Mouse (Mus musculus) erythroblast, embryonic 14.5 days (primary cell): ENCODE data around the gene Dnajc7. TPM values are rescaled to one million over a fixed set of nuclear protein-coding genes. Genes with fewer than 3 reads are reported as not detected.
A peak's percentile ranks its signal among the peaks of the same experiment; 100 is the strongest.

Experiments
- H3K27me3 ChIP-seq: 2 replicates; pipeline ENCODE4 v1.6.1; 2012; ENCODE audit warnings: inconsistent platforms; ENCODE audit not compliant: control insufficient read depth
- H3K36me3 ChIP-seq: 2 replicates; pipeline ENCODE4 v1.6.1; 2012; ENCODE audit warnings: mild to moderate bottlenecking, inconsistent platforms; ENCODE audit not compliant: control insufficient read depth
- H3K4me1 ChIP-seq: 2 replicates; pipeline ENCODE4 v1.6.1; 2012; ENCODE audit warnings: inconsistent platforms; ENCODE audit not compliant: control insufficient read depth
- H3K4me3 ChIP-seq: replicated peaks from 2 replicates; pipeline ENCODE3; 2012; ENCODE audit warnings: moderate library complexity, mild to moderate bottlenecking, inconsistent platforms
- H3K9me3 ChIP-seq: 2 replicates; pipeline ENCODE4 v1.6.1; 2012; ENCODE audit warnings: low read length, inconsistent platforms, mixed read lengths; ENCODE audit not compliant: control insufficient read depth
- GATA1 ChIP-seq: IDR thresholded peaks from 2 replicates; pipeline ENCODE4 v1.6.1; 2012; ENCODE audit warnings: low read length, inconsistent platforms, mixed read lengths
- TAL1 ChIP-seq: IDR thresholded peaks from 3 replicates; pipeline ENCODE4 v1.6.1; 2012; ENCODE audit warnings: low read length, inconsistent platforms, mixed read lengths
- polyA plus RNA-seq: library from polyadenylated mRNA; stranded (reverse); fragments of >175 nt; gene quantifications from 2 replicates; pipeline ENCODE4 v1.2.3, GENCODE M21; 2012

The Dnajc7 gene
- polyA plus RNA-seq, 1 experiment, result 4.0 TPM

DNA sequence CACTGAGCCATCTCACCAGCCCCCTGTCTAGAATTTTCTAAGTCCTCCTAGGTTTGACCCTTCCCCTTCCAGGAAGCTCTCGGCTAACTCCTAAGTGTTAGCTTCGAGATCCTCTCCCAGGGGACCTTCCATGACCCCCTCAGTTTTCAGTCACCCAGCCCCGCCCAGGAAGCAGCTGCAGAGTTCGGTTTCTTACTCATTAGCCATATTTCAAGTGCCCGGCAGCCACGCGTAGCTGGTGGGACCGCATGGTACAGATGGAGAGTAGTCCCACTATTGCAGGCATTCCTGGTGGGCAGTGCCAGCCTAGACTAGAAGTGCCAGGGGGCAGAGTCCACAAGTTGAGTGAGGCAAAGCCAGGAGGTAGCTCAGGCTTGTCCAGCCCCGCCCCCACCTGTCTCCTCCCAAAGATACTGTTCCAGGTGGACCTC lies 52.1 kb downstream of the Dnajc7 start:
- Histone ChIP-seq H3K9me3 (peaks cover 2% of the 10 kb centered on the region; the same call in 1 of the 2 replicates), H3K4me1 (peaks cover 7% of the 10 kb centered on the region)
- no peak for TF ChIP-seq GATA1
- TF ChIP-seq TAL1, result no peak

DNA sequence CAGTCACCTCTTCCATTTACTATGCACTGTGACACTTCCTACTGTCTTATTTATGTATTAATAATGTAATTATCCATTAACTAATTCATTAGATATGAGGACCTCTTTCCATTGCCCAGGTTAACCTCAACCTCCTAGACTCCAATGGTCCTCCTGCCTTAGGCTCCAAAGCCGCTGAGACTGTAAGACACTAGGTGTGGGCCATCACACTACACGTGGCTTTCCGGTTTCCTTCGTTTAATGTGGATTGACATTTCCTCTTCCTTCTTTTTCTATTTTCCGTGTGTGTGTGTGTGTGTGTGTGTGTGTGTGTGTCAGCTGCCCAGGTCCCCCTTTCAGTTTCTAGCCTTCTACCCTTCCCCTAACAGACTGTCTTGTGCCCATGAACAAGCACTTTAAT lies 52.7 kb downstream of the Dnajc7 start:
- TF ChIP-seq GATA1, result no peak
- no peak for TF ChIP-seq TAL1
- Histone ChIP-seq H3K36me3 (no peaks in the 10 kb centered on the region), H3K4me3 (no peak overlapping the region), H3K9me3 (peaks cover 2% of the 10 kb centered on the region; the same call in 1 of the 2 replicates), H3K4me1 (peaks cover 7% of the 10 kb centered on the region), H3K27me3 (peaks cover 5% of the 10 kb centered on the region)

More for the DNA sequence above, 52.1 kb downstream of the Dnajc7 start:
- Histone ChIP-seq H3K27me3 (peaks cover 5% of the 10 kb centered on the region), H3K4me3 (no peak overlapping the region), H3K36me3 (no peaks in the 10 kb centered on the region)

DNA sequence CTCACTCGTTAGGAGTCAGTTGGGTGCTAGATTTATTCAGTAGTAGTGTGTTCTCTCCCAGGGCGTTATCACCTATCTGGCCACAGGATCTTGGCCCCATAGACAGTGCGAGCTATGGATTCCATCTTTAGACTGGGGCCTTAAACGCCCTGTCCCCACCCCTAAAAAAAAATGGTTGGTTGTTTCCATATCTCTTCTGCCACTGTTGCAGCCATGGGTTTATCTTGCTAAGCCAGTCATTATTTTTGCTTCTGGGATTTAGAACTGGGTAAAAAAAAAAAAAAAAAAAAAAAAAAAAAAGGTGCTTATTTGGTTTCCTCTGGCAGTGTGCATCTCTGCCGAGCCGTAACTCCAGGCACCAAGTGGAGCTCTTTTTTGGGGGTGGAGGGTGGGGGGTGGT lies 55.3 kb downstream of the Dnajc7 start:
- TF ChIP-seq GATA1, result no peak
- TF ChIP-seq TAL1, result no peak
- peaks cover 2% of the 10 kb centered on the region; the same call in 1 of the 2 replicates for H3K4me1 ChIP-seq
- H3K36me3 ChIP-seq, result no peaks in the 10 kb centered on the region

DNA sequence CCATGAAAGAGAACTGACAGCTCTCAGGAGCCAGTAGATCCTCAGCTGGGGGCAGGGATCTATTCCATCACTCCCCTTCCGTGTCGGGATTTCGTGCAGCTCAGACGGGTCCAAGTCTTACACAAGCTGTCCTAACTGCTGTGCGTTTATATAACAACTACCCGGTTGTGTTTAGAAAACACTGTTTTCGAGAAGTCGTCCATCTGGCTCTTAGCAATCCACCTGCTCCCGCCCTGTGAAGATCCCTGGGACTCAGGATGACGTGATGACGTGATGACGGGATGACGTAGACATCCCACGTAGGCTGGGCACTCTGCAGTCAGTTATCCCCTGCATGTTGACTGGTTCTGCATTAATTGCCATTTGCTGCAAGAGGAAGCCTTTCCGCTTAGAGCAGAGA lies 55.7 kb downstream of the Dnajc7 start:
- no peaks in the 10 kb centered on the region for H3K36me3 ChIP-seq
- TF ChIP-seq TAL1 (no peak), GATA1 (no peak)

More for the DNA sequence above, 55.3 kb downstream of the Dnajc7 start:
- no peaks in the 10 kb centered on the region for H3K27me3 ChIP-seq
- H3K4me3 ChIP-seq, result no peak overlapping the region
- peaks cover 2% of the 10 kb centered on the region; the same call in 1 of the 2 replicates for H3K9me3 ChIP-seq

DNA sequence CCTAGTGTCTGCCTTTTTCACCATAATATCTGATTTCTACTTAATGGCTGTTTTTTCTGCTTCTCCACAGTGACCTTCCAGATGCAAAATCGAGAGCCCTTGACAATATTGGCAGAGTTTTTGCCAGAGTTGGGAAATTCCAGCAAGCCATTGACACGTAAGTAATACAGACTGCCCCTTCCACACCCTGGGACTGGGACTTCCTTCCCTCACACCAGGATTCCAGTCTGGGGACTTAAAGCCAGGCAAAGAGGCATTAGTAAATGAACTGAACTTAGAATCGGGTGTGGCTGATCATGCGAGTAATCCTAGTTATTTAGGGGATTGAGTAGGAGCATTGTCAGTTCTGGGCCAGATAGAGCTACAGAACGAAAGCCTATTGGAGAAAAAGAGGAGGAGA lies 58.2 kb downstream of the Dnajc7 start:
- TF ChIP-seq TAL1, result no peak
- no peak for TF ChIP-seq GATA1
- H3K4me1 ChIP-seq, result peaks cover 2% of the 10 kb centered on the region; the same call in 1 of the 2 replicates
- peaks cover 2% of the 10 kb centered on the region; the same call in 1 of the 2 replicates for H3K9me3 ChIP-seq
- H3K36me3 ChIP-seq, result no peaks in the 10 kb centered on the region
- H3K4me3 ChIP-seq, result no peak overlapping the region
- H3K27me3 ChIP-seq, result no peaks in the 10 kb centered on the region

More for the DNA sequence above, 55.7 kb downstream of the Dnajc7 start:
- Histone ChIP-seq H3K4me1 (peaks cover 2% of the 10 kb centered on the region; the same call in 1 of the 2 replicates), H3K9me3 (peaks cover 2% of the 10 kb centered on the region; the same call in 1 of the 2 replicates), H3K4me3 (no peak overlapping the region), H3K27me3 (no peaks in the 10 kb centered on the region)

DNA sequence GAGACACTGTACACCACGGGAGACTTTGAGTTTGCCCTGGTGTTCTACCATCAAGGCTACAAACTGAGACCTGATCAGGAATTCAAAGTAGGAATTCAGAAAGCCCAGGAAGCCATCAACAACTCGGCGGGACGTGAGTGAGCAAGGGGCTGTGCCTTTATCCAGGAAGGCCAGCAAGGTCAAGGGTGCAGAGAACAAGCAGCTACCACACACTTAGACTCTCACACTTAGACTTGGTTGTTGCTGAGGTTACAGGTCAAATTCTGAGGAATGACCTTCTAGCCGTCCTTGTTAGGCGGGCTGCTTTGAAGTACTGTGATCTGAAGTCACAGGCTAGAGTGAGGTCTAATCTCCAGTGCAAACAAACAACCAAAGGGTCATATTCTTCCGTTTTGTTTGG lies 60.5 kb downstream of the Dnajc7 start:
- H3K4me3 ChIP-seq, result no peak overlapping the region

DNA sequence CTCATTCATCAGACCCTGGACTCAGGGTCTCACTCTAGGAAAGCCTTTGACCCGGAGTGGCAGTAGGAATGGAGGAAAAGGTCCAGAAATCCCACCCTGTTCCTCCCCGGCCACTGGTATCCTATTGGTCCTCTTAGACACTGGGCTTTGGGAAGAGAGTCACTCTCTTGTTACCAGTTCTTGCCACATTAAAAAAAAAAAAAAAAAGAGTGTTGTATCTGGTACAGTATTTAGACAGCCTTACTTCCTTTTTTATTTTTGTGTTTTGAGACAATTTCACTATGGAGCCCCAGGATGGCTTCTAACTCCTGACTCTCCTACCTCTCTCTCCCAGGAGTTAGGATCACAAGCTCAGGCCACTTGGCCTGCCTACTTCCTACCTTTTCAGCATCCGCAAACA lies 62.4 kb downstream of the Dnajc7 start:
- H3K36me3 ChIP-seq, result no peaks in the 10 kb centered on the region
- H3K4me3 ChIP-seq, result no peak overlapping the region
- no peak for TF ChIP-seq GATA1
- no peak for TF ChIP-seq TAL1
- peaks cover 4% of the 10 kb centered on the region for H3K4me1 ChIP-seq
- H3K9me3 ChIP-seq, result no peaks in the 10 kb centered on the region
- peaks cover 2% of the 10 kb centered on the region; the same call in 1 of the 2 replicates for H3K27me3 ChIP-seq

More for the DNA sequence above, 60.5 kb downstream of the Dnajc7 start:
- TF ChIP-seq TAL1 (no peak), GATA1 (no peak)
- Histone ChIP-seq H3K9me3 (peaks cover 2% of the 10 kb centered on the region; the same call in 1 of the 2 replicates), H3K36me3 (no peaks in the 10 kb centered on the region), H3K4me1 (peaks cover 5% of the 10 kb centered on the region), H3K27me3 (peaks cover 2% of the 10 kb centered on the region; the same call in 1 of the 2 replicates)

DNA sequence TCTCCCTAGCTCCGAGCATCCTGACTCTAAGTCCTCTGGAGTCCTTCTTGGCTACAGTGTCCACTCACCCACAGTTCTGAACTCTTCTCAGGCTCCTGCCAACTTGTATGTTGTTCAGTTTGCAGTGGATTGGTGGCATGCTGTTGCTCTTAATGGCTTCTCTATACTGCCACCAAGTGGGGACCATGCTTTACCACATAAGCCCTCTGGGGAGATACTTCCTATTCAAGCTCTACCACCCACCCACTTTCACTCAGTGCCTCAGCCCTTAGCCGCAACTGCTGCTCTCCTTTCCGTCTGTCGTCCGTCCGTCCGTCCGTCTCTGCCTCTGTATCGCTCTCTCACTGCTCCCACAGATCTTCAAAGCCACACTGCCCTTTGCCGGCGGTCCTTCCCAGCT lies 64.4 kb downstream of the Dnajc7 start:
- H3K36me3 ChIP-seq, result no peaks in the 10 kb centered on the region
- peaks cover 2% of the 10 kb centered on the region; the same call in 1 of the 2 replicates for H3K27me3 ChIP-seq
- H3K4me1 ChIP-seq, result peaks cover 4% of the 10 kb centered on the region
- peak overlapping the region; percentile 1 for H3K4me3 ChIP-seq
- no peaks in the 10 kb centered on the region for H3K9me3 ChIP-seq
- TF ChIP-seq TAL1 (no peak), GATA1 (no peak)

DNA sequence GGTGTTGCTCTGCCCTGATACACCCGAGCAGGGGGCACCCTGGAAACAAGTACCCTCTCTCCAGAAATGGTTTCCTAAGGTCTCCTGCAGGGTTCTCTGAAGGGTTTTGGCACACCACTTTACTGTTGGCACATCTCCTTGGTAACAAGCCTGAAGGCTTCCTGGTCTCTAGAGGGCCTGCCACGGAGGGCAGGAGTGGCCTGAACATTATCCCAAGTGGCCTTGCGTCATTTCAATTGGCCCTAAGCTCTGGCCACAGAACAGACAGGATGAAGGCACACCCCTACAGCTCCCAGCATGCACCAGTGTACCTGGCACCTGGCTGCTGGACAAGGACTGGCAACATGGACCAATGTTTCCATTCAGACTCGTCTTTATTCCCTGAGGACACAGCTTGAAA lies 67.1 kb downstream of the Dnajc7 start:
- Histone ChIP-seq H3K4me3 (no peak overlapping the region), H3K4me1 (peaks cover 4% of the 10 kb centered on the region), H3K9me3 (no peaks in the 10 kb centered on the region), H3K36me3 (no peaks in the 10 kb centered on the region), H3K27me3 (peaks cover 2% of the 10 kb centered on the region; the same call in 1 of the 2 replicates)
- TF ChIP-seq GATA1 (no peak), TAL1 (no peak)

DNA sequence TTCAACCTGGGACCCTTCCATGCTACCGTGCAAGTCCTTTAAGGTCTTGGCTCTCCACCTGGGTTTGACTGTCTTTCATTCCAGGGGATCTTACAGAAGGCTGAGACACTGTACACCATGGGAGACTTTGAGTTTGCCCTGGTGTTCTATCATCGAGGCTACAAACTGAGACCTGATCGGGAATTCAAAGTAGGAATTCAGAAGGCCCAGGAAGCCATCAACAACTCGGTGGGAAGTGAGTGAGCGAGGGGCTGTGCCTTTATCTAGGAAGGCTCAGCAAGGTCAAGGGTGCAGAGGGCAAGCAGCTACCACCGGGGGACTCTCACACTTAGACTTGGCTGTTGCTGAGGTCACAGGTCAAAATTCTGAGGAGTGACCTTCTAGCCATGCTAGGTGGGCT lies 69.9 kb downstream of the Dnajc7 start:
- Histone ChIP-seq H3K9me3 (no peaks in the 10 kb centered on the region), H3K36me3 (no peaks in the 10 kb centered on the region), H3K4me1 (peaks cover 12% of the 10 kb centered on the region), H3K4me3 (no peak overlapping the region), H3K27me3 (peaks cover 2% of the 10 kb centered on the region; the same call in 1 of the 2 replicates)
- TF ChIP-seq TAL1 (no peak), GATA1 (no peak)
